Mouse (Mus musculus) urinary bladder, postnatal 14 days (tissue): ENCODE data around the gene Tacc3.

Experiments
- DNase-seq: peaks from one replicate; pipeline ENCODE4 v3.0.0; 2021; ENCODE audit warnings: low spot score

Tacc3 gene

GRCm38 (mm10) chr5:33723019-33723640 lies 65.2 kb downstream of the Tacc3 start:
- DNase-seq = no peak

GRCm38 (mm10) chr5:33723641-33724465 lies 65.9 kb downstream of the Tacc3 start:
- DNase-seq = no peak

- DNase-seq = no peak
Measured at GRCm38 (mm10) chr5:33726081-33726647, 68.2 kb downstream of the Tacc3 start.

GRCm38 (mm10) chr5:33726891-33727290 lies 69.0 kb downstream of the Tacc3 start:
- no peak for DNase-seq
